Mouse (Mus musculus) left cerebral cortex, postnatal 10 days (tissue): ENCODE measurements around the gene Lrrc49. TPM values are rescaled to one million over a fixed set of nuclear protein-coding genes. Genes with fewer than 3 reads are reported as not detected.

Experiments
- DNase-seq, 2 experiments: peaks; one replicate each; pipeline ENCODE4 v3.0.0; 2021 to 2022; ENCODE audit warnings: low spot score in 2 of 2, mixed read lengths in 1 of 2; ENCODE audit errors: extremely low spot score in 1 of 2
- intact Hi-C: fragments of 180-260 bp; cut with DNase I; formaldehyde crosslinking; loops from one replicate; pipeline ENCODE4 v1.15.1; 2025
- total RNA-seq, 2 experiments: library from RNA; stranded (reverse); gene quantifications; 2 replicates each; pipeline ENCODE4 v1.2.3; 2021

Lrrc49 gene
- total RNA-seq, 2 experiments from 2014 or later, result 71.6 to 71.7 TPM

DNA sequence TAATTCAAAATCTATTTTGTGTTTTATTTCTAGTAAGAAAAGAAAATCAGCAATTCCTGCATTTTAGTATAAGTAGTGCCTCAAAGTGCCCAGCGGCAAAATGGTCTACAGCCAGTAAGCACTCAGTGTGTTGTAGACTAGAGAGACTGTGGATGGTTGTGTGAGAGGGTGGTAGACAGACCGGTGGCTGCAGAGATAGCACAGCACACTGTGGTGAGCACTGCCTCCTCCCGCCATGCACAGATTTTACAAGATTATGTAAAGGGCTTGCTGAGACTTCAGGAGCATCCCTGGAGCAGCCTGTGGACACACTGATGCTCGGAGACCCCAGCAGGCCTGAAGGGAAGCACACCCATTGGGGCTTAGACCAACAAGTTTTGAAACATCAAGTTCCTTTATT is 5.2 kb downstream of the Lrrc49 start:
- no peak for DNase-seq
- intact Hi-C loops, result loop anchor here (10.0 kb wide), 1 partner anchor 438 kb away; no protein-coding TSS in a partner anchor

DNA sequence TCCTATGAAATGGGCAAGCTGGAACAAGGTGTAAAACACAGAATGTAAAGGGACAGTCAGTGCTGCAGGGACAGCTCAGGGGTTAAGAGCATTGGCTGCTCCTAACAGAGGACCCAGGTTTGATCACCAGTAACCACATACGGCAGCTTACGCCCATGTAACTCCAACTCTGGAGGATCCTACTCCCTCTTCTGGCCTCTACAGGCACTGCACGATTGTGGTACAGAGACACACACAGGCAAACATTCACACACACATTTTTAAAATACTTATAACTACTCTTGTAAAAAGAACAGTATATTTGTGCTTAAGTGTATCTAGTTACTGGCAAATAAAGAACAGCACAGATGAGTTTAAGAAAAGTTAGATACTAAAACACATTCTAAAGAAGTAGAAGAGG is 7.0 kb downstream of the Lrrc49 start:
- DNase-seq, result no peak
- intact Hi-C loops, result loop anchor here (10.0 kb wide), 1 partner anchor 436 kb away; no protein-coding TSS in a partner anchor

DNA sequence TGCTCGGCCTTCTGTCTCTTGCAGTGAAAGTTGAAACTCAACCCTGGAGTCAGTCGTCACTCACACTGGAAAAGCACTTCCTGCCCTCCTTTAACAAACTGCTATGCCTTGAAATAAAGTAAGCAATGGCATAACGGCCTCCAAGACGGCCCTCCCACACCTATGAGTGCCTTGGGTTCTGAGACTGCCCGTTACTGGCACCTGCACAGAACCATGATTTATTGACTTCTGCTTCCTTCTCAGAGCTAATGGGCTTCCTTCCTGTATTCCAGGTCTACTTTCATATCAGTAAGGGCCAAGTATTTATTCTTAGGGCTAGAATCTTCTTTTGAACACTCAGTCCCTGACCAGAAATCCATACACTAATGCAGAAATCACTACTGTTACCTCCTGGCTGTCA is 9.0 kb downstream of the Lrrc49 start:
- intact Hi-C loops, result no loop called here
- DNase-seq, result no peak

DNA sequence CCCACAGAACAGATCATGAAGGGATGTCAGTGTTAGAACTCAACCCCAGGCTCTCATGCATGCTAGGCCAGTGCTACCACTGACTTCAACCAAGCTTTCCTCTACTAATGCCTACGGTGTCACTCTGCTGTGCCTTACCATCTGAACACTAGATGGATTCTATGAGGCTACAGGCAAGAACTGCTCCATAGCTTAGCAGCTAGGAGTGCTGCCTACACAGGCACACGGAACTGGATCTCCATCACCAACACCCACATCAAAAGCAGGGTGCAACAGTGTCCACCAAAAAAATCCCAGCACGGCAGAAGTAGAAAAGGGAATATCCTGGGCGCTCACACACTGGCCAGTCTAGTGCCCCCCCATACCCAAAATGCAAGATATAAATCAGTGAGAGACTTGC is 11.5 kb downstream of the Lrrc49 start:
- intact Hi-C loops, result no loop called here
- no peak for DNase-seq

DNA sequence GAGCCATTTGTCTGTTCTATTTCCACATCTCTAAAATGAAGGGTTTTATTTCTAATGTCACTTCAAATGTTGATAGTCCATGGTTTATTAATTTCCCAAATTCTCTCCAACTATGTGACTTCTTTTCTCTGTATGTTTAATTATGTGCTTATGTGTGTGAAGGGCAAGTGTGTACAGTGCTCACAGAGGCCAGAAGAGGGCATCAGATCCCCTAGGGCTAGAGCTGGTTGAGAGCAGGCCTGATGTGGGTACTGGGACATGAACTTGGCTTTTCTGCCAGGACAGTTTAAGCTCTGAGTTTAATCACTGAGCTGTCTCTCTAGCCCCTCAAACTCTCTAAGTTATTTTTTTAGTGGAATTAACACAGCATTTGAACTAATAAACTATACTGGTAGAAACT is 13.2 kb downstream of the Lrrc49 start:
- intact Hi-C loops, result no loop called here

DNA sequence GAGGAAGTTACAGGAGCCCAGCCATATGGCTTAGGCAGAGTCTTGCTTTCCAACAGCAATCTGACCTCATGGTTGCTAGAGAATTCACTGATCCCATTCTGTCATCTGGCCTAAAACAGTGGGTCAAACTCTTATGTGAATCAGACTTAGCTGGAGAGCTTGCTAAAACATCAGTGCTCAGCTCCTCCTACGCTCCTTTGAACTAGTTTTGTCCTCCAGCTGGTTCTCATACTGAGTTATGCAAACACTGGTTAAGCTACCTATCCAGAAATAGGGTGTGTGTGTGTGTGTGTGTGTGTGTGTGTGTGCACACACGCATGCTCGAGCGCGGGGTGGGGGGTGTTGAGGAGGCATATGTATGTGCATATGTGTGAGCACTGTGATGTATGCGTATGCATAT is 15.4 kb downstream of the Lrrc49 start:
- intact Hi-C loops, result no loop called here
- DNase-seq, result no peak

More for the DNA sequence above, 13.2 kb downstream of the Lrrc49 start:
- DNase-seq, result no peak

DNA sequence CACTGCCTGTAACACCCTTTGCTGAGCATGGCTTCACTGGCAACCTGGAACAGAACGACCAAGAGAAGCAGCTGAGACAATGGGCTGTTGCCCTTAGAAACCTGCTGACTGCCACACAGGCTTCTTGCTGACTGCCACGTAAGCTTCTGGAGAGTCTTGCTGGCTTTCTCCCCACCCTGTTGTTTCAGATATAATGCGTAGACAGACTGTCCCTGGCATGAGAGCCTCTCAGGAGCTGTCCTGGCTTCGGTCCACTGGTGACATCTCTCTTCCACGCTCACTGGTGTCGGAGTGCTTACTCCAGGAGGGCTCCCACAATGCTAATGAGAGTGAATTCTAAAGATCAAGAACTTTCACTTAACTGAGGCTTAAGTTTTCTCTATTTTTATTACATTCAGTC is 19.1 kb downstream of the Lrrc49 start:
- no peak for DNase-seq
- intact Hi-C loops, result loop anchor here (5.0 kb wide), 1 partner anchor 57 kb away; no protein-coding TSS in a partner anchor

DNA sequence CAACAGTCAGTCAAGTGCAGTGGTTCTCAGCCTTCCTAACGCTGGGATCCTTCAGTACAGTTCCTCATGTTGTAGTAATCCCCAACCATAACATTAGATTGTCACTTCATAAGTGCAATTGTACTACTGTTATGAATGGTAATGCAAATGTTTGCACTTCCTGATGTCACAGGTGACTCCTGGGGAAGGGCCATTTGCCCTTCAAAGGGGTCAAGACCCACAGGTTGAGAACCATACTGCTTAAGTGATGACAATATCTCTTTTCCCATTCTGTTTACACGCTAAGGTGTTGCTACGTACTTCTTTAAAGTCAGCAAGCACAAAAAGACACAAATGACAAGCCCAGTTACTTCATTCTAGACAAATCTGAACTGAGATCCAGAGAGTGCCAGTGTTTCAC is 22.4 kb downstream of the Lrrc49 start:
- intact Hi-C loops, result loop anchor here (5.0 kb wide), 1 partner anchor 53 kb away; no protein-coding TSS in a partner anchor
- no peak for DNase-seq

DNA sequence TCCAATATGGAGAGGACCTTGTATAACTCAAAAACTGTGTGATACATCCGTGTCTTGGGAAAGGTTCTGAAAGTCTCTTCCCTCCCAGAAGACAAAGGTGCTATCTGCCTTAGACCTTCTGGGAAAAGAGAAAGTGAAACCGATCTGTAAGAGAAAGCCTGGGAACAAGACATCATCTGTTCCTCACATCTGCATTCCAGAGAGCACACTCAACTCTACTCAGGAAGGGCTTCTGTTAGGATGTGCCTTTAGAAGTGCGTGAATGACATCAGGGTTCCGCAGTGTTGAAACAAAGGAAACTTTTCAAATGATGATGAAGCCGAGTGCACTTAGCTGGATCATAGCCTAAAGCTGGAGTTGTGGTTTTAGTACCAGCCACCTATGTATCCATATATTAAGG is 23.1 kb downstream of the Lrrc49 start:
- DNase-seq, result no peak
- intact Hi-C loops, result loop anchor here (5.0 kb wide), 1 partner anchor 53 kb away; no protein-coding TSS in a partner anchor

DNA sequence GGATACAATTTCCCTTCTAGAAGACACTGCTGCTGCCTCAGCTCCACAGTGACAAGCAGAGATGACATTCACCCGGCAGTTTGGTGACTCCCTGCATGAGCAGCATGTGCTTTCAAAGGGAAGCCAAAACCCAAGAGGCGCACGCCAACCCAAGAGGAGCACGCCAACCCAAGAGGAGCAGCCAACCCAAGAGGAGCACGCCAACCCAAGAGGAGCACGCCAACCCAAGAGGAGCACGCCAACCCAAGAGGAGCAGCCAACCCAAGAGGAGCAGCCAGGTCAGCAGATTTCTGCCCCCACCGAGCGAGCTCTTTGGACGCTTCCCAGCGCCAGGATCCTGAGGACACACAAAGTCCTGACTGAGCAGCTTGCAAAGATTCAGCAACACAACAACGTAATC is 23.6 kb downstream of the Lrrc49 start:
- peak in 1 of 2 experiments; percentile 48 for DNase-seq
- intact Hi-C loops, result no loop called here

DNA sequence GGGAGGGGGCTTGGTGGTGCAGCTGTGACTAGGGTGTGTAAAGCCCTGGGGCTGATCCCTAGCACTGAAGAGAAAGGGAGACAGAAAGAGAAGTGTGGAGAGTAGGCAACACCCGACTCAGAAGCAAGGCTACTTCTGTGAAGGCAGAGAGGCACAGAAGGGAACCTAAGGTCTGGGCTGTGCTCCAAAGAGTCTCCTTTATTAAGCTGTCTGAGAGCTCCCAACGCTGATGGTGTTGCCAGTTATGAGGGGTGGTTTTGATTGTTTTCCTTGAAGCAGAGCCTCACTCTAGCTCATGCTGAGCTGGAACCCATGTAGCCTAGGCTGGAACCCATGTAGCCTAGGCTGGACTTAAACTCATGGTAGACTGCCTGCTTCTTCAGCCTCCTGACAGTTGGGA is 25.0 kb downstream of the Lrrc49 start:
- DNase-seq, result no peak
- intact Hi-C loops, result no loop called here

DNA sequence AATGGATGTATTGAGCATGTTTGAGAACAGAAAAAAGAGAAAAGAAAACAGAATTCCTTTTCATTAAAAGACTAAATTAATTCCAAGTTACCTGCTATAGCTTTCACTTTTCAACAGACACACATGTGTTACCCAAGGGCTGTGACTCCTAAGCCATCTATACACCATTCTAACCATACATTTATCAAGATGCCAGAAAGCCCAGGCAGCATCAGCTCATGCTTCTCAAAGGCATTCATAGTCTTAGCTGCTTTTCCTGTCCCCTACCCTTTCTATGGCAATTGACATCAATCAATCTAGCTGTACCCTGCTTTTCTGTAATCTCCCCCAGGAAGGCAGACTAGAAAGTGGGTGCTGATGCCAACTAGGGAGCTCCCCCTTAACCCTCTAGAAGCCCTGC is 34.4 kb downstream of the Lrrc49 start:
- DNase-seq, result no peak
- intact Hi-C loops, result no loop called here

DNA sequence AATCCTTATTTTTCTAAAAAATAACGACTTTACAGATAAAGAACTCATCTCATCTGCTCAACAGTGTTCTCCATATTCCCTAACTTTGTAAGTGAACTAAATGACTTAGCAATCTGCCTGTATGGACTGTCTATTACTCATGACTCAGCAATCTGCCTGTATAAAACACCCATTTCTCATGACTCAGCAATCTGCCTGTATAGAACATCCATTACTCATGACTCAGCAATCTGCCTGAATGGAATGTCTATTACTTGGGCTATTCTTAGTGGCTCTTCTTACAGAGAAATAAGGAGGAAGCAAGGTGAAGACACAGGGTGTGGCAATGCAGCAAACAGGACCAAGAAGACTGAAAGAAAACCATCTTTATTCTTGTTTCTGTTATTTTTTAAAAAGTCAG is 34.8 kb downstream of the Lrrc49 start:
- DNase-seq, result no peak
- intact Hi-C loops, result no loop called here

DNA sequence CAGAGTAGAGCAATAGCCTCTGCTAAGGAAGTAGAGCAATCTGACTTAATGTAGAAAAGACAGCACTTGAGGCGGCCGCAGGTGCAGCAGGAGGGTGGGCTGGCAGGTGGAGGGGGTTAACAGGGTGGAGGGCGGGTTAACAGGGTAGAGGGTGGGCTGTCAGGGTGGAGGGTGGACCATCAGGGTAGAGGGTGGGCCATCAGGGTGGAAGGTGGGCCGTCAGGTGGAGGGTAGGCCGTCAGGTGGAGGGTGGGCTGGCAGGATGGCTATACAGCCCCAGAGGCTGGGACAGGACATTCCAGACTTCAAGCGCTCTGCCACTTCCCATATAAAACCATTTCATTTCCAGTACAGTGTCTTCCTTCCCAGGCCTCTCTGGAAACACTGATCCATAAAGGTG is 37.7 kb downstream of the Lrrc49 start:
- no peak for DNase-seq
- intact Hi-C loops, result no loop called here

DNA sequence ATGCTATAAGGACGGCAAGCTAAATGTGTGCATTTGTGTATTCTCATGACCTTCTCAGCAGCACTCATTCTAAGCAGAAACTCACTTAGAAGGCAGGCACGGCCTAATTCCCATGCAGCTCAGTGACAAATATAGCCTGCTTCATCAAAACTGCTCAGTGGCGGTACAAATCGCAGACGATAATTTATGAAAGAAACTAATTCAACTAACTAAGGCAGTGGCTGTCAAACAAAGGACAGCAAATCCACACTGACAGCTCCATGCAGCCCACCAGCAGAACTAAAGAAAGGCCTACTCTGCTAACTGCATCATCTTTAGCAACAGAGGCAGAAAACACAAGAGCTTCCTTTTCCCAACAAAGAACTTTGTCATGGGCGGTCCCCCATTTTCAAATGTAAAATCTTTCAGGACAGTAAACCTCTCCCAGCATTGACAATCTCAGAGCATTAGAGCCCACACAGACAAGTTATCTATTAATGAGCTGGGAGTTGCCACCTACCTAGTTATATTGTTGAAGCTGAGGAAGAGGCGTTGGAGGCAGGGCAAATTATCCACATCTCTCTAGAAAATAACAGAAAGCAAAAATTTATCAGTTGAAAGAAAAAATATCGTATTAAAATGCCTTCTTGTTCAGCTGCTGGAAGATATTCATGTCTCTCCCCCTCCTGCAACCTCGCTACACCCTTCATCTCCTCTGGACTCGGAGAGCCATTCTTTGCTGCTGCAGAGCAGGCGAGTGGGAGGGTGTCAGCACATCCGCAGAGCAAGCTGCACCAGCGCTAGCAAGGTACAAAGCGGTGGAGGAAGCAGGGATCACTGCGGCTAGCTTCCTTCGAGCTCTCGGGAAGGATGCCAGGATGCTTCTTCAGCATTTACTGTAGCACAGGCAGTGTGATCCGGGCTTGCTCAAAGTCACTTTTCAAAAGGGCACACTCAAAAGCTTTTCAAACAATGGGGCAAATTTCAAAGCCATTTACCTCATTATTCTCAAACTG is 38.7 kb downstream of the Lrrc49 start:
- intact Hi-C loops, result no loop called here
- DNase-seq, result peak; percentile 46 to 87

DNA sequence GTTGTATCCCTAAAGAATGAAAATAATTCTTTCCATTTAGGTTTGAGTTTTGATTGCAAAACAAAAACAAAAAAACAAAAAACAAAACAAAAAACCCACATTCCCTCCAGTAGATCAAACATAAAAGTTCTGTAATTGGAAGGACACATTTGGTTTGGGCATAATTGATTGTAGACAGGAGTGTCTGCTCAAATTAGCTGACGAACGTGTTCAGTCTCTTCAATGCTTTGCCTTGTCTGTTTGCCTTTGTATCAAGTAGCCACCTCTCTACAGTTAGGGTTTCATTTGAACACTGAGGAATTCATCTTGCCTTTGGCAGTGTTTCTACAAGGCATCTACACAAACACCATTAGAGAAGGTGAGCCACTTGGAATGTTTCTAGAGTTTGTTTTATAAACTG is 54.4 kb downstream of the Lrrc49 start:
- intact Hi-C loops, result no loop called here
- DNase-seq, result no peak

DNA sequence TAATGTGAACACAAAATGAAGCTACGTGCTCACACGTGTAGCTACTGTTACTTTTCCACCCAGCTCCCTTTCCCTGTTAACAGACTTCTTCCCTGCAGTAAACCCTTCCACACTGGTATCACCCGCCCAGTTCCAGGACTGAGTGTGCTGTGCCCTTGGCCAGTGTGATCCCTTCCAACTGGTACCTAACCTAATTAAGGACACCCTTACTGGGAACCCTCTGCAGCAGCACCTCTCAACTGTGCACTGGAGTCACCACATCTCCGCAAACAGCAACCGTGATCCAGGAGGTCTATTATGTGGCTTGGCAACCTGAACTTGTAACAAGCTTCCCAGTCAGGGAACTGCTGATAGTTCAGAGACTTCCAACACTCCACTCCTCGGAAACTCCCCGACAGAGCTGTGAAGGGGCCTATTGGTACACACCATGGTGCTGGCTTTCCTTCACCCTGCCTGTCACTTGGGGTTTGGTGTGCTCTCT is 61.6 kb downstream of the Lrrc49 start:
- no peak for DNase-seq

DNA sequence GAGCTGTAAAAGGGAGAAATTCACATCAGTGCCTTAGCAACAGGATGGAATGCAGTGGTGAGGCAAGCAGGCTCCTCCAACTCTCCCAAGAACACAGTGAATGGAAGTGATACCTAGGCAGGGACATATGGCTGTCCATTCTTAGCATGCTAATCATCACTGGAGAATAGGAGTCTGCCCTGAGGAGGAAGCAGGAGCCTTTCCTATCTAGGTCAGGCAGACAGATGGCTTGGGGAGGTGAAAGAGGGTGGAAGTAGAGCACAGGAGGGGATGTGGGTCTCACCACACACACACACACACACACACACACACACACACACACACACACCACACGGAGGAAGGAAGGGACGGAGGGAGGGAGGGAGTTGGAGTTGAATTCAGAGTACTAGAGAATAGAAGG is 62.1 kb downstream of the Lrrc49 start:
- DNase-seq, result no peak
- intact Hi-C loops, result no loop called here

More for the DNA sequence above, 61.6 kb downstream of the Lrrc49 start:
- intact Hi-C loops, result no loop called here

DNA sequence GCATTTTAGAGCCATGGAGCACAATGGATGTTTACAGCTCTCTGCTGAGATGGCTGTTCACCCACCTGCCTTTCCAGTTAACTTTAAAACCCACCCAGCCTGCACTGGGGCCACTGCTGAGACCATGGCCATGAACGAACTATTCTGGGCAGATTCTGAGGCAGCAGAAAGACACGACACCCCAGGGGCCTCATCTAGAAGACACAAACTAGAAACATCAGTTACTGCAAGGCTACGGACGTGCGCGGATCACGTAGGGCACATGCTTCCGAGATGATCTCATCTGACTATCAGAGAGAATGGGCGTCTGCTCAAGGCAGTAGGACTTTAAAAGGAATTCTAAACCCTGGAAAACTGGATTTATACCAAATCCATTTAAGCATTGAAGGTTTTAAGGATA is 71.0 kb downstream of the Lrrc49 start:
- intact Hi-C loops, result no loop called here
- peak in 1 of 2 experiments; percentile 61 for DNase-seq

DNA sequence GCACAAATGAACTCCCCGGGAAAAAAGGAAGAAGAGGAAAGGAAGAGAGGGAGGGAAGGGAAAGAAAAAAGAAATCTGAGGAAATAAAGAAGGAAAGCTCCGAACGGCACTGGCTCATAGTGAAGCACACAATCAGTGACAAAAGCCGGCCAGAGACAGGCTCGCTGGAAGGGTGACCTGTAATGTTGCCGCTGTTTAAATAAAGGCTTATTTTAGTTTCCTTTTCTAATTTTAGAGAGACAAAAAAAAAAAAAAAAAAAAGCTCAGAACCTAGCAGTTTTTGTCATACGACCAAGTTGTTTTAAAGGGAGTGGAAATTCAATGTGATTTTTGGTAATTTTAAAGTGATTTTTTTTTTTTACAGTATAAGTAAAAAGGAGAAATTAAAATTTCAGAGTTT is 71.6 kb downstream of the Lrrc49 start:
- intact Hi-C loops, result no loop called here
- no peak for DNase-seq
